Mouse (Mus musculus): ENCODE results near the gene Gpsm3. TPM values are rescaled to one million over a fixed set of nuclear protein-coding genes. Genes with fewer than 3 reads are reported as not detected.

Gene Gpsm3
- polyA plus RNA-seq, 1 experiment from 2014 or later = 4.7 TPM

- Histone ChIP-seq H3K27ac (no peak overlapping the region), H3K4me1 (replicated peaks; ENCODE audit: control insufficient read depth, insufficient read depth, low read length) (peaks cover under 1% of the 10 kb centered on the region; the same call in 1 of the 2 replicates), H3K4me2 (replicated peaks) (no peak overlapping the region), H3K36me3 (replicated peaks; ENCODE audit: control insufficient read depth, insufficient read depth) (peaks cover 58% of the 10 kb centered on the region), H3K4me3 (replicated peaks; ENCODE audit: low read length) (no peak overlapping the region), H3K27me3 (ENCODE audit: control insufficient read depth, insufficient read depth, low read length) (no peaks in the 10 kb centered on the region), H3K9ac (no peak overlapping the region), H3K9me3 (ENCODE audit: control insufficient read depth, low read length) (no peaks in the 10 kb centered on the region)
- DNase-seq (ENCODE audit: low spot score) (no peak), ATAC-seq (ENCODE audit: low FRiP score) (no peak)
- 94% methylated on average over 8 of the region's 8 CpGs for WGBS
Observed at GRCm38 (mm10) chr17:34621006-34621405, 31.4 kb downstream of the Gpsm3 start.

DNA sequence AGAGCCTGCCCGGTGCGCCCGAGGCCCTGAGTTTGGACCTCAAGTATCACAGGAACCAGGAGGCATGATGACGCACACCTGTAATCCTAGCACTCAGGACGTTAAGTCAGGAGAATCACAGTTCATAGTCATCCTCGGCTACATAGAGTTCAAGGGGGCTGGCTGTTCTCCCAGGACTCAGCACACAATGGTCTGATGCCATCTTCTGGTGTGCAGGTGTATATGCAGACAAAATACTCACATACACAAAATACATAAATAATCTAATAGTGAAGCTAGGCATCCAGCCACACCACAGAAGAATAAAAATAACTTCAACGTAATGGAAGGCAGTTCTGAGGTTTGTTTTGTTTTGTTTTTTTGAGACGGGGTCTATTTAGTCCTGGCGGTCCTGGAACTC lies 33.6 kb downstream of the Gpsm3 start:
- ATAC-seq (ENCODE audit: low FRiP score) (no peak), DNase-seq (ENCODE audit: low spot score) (no peak)
- peaks cover 46% of the 10 kb centered on the region for H3K36me3 ChIP-seq (replicated peaks; ENCODE audit: control insufficient read depth, insufficient read depth)
- H3K4me1 ChIP-seq (replicated peaks; ENCODE audit: control insufficient read depth, insufficient read depth, low read length) = peaks cover 12% of the 10 kb centered on the region
- no peaks in the 10 kb centered on the region for H3K9me3 ChIP-seq (ENCODE audit: control insufficient read depth, low read length)
- H3K27me3 ChIP-seq (ENCODE audit: control insufficient read depth, insufficient read depth, low read length) = no peaks in the 10 kb centered on the region
- no peak overlapping the region for H3K4me3 ChIP-seq (replicated peaks; ENCODE audit: low read length)
- H3K4me2 ChIP-seq (replicated peaks) = no peak overlapping the region
- 85% methylated on average over 9 of the region's 9 CpGs for WGBS
- no peak overlapping the region for H3K27ac ChIP-seq
- H3K9ac ChIP-seq = no peak overlapping the region

DNA sequence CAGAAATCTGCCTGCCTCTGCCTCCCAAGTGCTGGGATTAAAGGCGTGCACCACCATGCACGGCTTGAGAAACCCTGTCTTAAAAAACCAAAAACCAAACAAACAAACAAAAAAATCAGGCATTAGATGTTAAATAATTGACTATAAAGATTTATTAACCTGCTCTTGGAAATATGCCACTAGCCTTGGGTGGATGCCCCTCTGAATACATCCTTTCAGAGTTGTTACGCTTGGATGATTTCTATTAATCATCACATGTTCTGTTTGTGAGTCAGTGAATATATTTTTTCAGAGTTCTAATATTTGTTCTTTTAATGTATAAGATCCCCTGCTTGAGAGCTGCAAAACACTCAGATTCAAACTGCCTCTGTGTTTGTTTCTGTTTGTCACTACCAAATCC lies 35.4 kb downstream of the Gpsm3 start:
- Histone ChIP-seq H3K4me2 (replicated peaks) (no peak overlapping the region), H3K9ac (no peak overlapping the region), H3K4me3 (replicated peaks; ENCODE audit: low read length) (no peak overlapping the region), H3K27me3 (ENCODE audit: control insufficient read depth, insufficient read depth, low read length) (0 out of 2 replicates have a peak, but pooled peaks cover under 1% of the 10 kb centered on the region), H3K4me1 (replicated peaks; ENCODE audit: control insufficient read depth, insufficient read depth, low read length) (peaks cover 26% of the 10 kb centered on the region), H3K36me3 (replicated peaks; ENCODE audit: control insufficient read depth, insufficient read depth) (peaks cover 43% of the 10 kb centered on the region), H3K27ac (no peak overlapping the region), H3K9me3 (ENCODE audit: control insufficient read depth, low read length) (no peaks in the 10 kb centered on the region)
- WGBS = 98% methylated on average over 3 of the region's 3 CpGs
- no peak for DNase-seq (ENCODE audit: low spot score)
- ATAC-seq (ENCODE audit: low FRiP score) = no peak

- peak overlapping the region; percentile 74 for H3K4me3 ChIP-seq (replicated peaks; ENCODE audit: low read length)
- peak overlapping the region; percentile 90; the same call in 1 of the 2 replicates for H3K27ac ChIP-seq
- DNase-seq (ENCODE audit: low spot score) (no peak), ATAC-seq (ENCODE audit: low FRiP score) (no peak)
- WGBS = 51% methylated on average over 16 of the region's 16 CpGs
- H3K27me3 ChIP-seq (ENCODE audit: control insufficient read depth, insufficient read depth, low read length) = peaks cover 12% of the 10 kb centered on the region
- H3K9me3 ChIP-seq (ENCODE audit: control insufficient read depth, low read length) = no peaks in the 10 kb centered on the region
- peaks cover 37% of the 10 kb centered on the region for H3K4me1 ChIP-seq (replicated peaks; ENCODE audit: control insufficient read depth, insufficient read depth, low read length)
- peak overlapping the region; percentile 85 for H3K4me2 ChIP-seq (replicated peaks)
- H3K36me3 ChIP-seq (replicated peaks; ENCODE audit: control insufficient read depth, insufficient read depth) = peaks cover 36% of the 10 kb centered on the region
- H3K9ac ChIP-seq = peak overlapping the region; percentile 72
Observed at GRCm38 (mm10) chr17:34626062-34626772, 36.6 kb downstream of the Gpsm3 start.

DNA sequence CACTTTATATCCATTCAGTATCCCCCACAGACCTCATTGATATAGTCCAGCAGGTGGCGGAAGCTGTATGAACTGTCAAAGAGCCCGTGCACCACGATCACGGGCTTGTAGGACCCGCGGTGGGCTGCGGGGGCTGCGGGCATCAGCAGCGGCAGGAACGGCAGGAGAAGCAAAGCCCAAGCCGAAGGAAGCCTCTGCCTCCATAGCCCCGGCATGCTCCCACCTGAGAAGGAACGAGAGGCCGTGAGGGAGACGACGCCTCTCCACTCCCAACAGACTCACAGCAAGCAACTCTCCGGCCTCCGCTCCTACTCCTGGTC lies 37.1 kb downstream of the Gpsm3 start:
- DNase-seq (ENCODE audit: low spot score) (no peak), ATAC-seq (ENCODE audit: low FRiP score) (peak; percentile 5; the same call in 1 of the 2 replicates)
- Histone ChIP-seq H3K4me1 (replicated peaks; ENCODE audit: control insufficient read depth, insufficient read depth, low read length) (peaks cover 42% of the 10 kb centered on the region), H3K27ac (peak overlapping the region; percentile 90), H3K9me3 (ENCODE audit: control insufficient read depth, low read length) (no peaks in the 10 kb centered on the region), H3K9ac (peak overlapping the region; percentile 72), H3K4me3 (replicated peaks; ENCODE audit: low read length) (peak overlapping the region; percentile 74), H3K27me3 (ENCODE audit: control insufficient read depth, insufficient read depth, low read length) (peaks cover 17% of the 10 kb centered on the region), H3K4me2 (replicated peaks) (peak overlapping the region; percentile 85), H3K36me3 (replicated peaks; ENCODE audit: control insufficient read depth, insufficient read depth) (peaks cover 31% of the 10 kb centered on the region)
- under 1% methylated on average over 18 of the region's 18 CpGs for WGBS

DNA sequence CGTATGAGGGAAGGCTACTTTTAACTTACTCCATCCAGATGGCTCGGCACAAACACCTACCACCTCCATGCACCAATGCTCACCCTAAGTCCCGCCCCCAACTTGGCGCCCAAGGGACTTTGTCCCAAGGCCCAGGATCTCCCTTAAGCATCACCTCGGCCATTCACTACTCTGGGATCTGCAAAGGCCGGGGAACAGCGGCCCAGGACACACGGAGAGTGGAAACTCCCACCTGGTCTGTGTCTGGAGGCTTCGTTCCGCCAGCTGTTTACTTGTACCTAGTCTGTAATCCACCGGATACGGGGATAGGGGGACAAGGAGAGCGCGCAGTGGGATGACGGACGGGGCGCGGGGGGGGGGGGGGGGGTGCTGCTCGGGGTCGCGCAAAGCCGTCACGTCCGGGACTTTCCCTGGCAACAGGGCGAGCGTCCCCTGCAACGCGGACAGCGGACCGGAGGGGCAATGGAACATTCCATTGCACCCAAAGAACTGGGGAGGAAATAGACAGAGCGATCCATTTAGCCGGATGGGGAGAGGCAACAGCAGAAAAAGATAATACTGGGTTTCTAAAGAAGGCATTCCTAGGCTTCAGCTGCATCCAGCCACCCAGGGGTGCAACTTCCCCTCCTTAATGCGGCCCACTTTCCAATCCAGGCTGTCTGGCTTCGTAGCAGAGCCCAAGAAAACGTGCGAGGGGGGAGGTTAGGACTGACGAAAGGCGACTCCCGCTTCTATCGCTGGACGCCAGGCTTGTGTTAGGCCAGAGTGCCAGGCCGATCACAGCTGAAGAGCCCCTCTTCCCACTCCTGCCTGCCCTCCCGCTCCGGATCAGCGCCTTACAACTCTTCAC lies 37.7 kb downstream of the Gpsm3 start:
- peaks cover 22% of the 10 kb centered on the region for H3K27me3 ChIP-seq (ENCODE audit: control insufficient read depth, insufficient read depth, low read length)
- ATAC-seq (ENCODE audit: low FRiP score) = peak; percentile 85
- DNase-seq (ENCODE audit: low spot score) = peak; percentile 83
- peak overlapping the region; percentile 85 for H3K4me2 ChIP-seq (replicated peaks)
- under 1% methylated on average over 43 of the region's 45 CpGs for WGBS
- peaks cover 46% of the 10 kb centered on the region for H3K4me1 ChIP-seq (replicated peaks; ENCODE audit: control insufficient read depth, insufficient read depth, low read length)
- peak overlapping the region; percentile 74 for H3K4me3 ChIP-seq (replicated peaks; ENCODE audit: low read length)
- H3K36me3 ChIP-seq (replicated peaks; ENCODE audit: control insufficient read depth, insufficient read depth) = peaks cover 25% of the 10 kb centered on the region
- no peaks in the 10 kb centered on the region for H3K9me3 ChIP-seq (ENCODE audit: control insufficient read depth, low read length)
- peak overlapping the region; percentile 72 for H3K9ac ChIP-seq
- peak overlapping the region; percentile 90 for H3K27ac ChIP-seq

DNA sequence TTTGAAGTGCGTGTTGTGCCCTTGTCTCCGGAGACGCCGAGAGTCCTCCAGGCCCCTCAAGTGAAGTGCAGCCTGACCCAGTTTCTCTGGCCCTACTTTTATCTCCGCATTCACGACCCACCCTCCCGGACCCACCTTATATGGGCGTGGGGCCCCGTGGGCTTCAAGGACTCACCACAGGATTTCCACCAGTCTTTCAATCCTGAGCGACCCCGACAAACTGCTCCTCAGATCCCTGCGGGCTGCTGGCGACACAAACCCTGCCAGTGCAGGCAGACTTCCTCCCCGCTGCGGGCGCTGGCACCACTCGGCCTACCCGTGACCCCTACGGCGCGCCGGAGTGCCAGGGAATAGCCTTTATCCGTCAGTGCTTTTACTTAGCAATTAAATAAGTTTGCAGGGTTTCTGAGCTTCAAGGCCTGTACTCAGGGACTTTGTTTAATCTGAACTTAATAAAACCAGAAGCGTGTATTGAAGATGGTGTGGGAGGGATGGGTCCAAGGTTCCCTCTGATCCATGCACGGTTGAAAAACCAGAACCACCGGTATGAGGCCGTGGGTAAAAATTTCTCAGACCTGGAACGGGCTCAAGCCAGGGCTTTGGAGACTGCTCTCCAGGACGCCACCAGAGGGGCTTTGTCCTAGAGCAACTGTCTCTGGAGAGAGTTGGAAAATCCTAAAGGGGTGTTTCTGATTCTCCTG lies 38.5 kb downstream of the Gpsm3 start, which contains the start of gene Ppt2:
Ppt2 (minus strand) TSS at position 568 of the 701 bp plus-strand sequence.
- DNase-seq (ENCODE audit: low spot score) (no peak), ATAC-seq (ENCODE audit: low FRiP score) (peak; percentile 9; the same call in 1 of the 2 replicates)
- peak within 1 kb of the TSS; percentile 72 for H3K9ac ChIP-seq
- peaks cover 17% of the 10 kb centered on the region for H3K36me3 ChIP-seq (replicated peaks; ENCODE audit: control insufficient read depth, insufficient read depth)
- peak within 1 kb of the TSS; percentile 74 for H3K4me3 ChIP-seq (replicated peaks; ENCODE audit: low read length)
- peak within 1 kb of the TSS; percentile 85 for H3K4me2 ChIP-seq (replicated peaks)
- peaks cover 46% of the 10 kb centered on the region for H3K4me1 ChIP-seq (replicated peaks; ENCODE audit: control insufficient read depth, insufficient read depth, low read length)
- H3K27me3 ChIP-seq (ENCODE audit: control insufficient read depth, insufficient read depth, low read length) = peaks cover 23% of the 10 kb centered on the region
- 5% methylated on average over 29 of the region's 29 CpGs for WGBS
- no peaks in the 10 kb centered on the region for H3K9me3 ChIP-seq (ENCODE audit: control insufficient read depth, low read length)
- H3K27ac ChIP-seq = peak within 1 kb of the TSS; percentile 90

DNA sequence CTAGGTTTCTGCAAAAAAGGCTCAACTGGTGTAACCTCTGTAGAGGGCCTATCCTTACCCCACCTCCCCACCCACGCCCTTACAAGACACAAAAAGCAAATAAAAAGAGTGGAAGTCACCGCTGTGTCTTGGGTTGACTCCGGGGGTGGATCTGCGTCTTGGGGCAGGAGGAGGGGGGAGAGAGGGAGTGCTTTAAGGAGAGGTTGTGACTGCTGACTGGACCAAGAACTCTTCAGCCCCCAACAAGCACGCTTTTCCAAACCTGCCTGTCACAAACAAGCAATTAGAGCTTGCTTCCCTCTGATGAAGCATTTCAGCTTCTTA lies 39.0 kb downstream of the Gpsm3 start:
- H3K4me2 ChIP-seq (replicated peaks) = peak overlapping the region; percentile 85

More for the DNA sequence above, 39.0 kb downstream of the Gpsm3 start:
- peak overlapping the region; percentile 72 for H3K9ac ChIP-seq
- ATAC-seq (ENCODE audit: low FRiP score) (no peak), DNase-seq (ENCODE audit: low spot score) (no peak)
- peaks cover 23% of the 10 kb centered on the region for H3K27me3 ChIP-seq (ENCODE audit: control insufficient read depth, insufficient read depth, low read length)
- no peaks in the 10 kb centered on the region for H3K9me3 ChIP-seq (ENCODE audit: control insufficient read depth, low read length)
- peaks cover 46% of the 10 kb centered on the region for H3K4me1 ChIP-seq (replicated peaks; ENCODE audit: control insufficient read depth, insufficient read depth, low read length)
- peak overlapping the region; percentile 74 for H3K4me3 ChIP-seq (replicated peaks; ENCODE audit: low read length)
- peak overlapping the region; percentile 90 for H3K27ac ChIP-seq
- H3K36me3 ChIP-seq (replicated peaks; ENCODE audit: control insufficient read depth, insufficient read depth) = peaks cover 13% of the 10 kb centered on the region; the same call in 1 of the 2 replicates
- WGBS = 25% methylated on average over 5 of the region's 5 CpGs

All from hindbrain, embryonic 14.5 days (tissue).